Mouse (Mus musculus) midbrain, embryonic 11.5 days (tissue): ENCODE measurements at regions not wholly inside any gene's neighbourhood (a gene's known extent, or its start where the extent isn't known, plus 50 kb on each side); places are given as distances from the start of the nearest gene placed in this dataset.
A peak's percentile ranks its signal among the peaks of the same experiment; 100 is the strongest.

ENCODE experiments used
- ATAC-seq: fragments of 200-750 bp; cut with Nextera tagmentation; 2 replicates; pipeline ENCODE4 v1.8.0; 2017; ENCODE audit warnings: moderate TSS enrichment, moderate library complexity; ENCODE audit not compliant: low FRiP score
- DNase-seq: peaks from one replicate; pipeline ENCODE4 v3.0.0; 2015; ENCODE audit warnings: low spot score; ENCODE audit errors: missing footprints
- H3K27ac ChIP-seq: fragments of 300-500 bp; sonication (generic); 2 replicates; pipeline ENCODE4 v1.5.1; 2014; ENCODE audit warnings: low read depth, low read length
- H3K27me3 ChIP-seq: fragments of 300-500 bp; sonication (generic); 2 replicates; pipeline ENCODE4 v1.6.1; 2014; ENCODE audit warnings: mild to moderate bottlenecking, low read length, moderate library complexity, mixed read lengths; ENCODE audit not compliant: control insufficient read depth, insufficient read depth
- H3K36me3 ChIP-seq: fragments of 300-500 bp; sonication (generic); 2 replicates; pipeline ENCODE4 v1.6.1; 2014; ENCODE audit warnings: mild to moderate bottlenecking, low read length, moderate library complexity, mixed read lengths; ENCODE audit not compliant: control insufficient read depth, insufficient read depth
- H3K4me1 ChIP-seq: fragments of 300-500 bp; sonication (generic); 2 replicates; pipeline ENCODE4 v1.6.1; 2014; ENCODE audit warnings: low read length; ENCODE audit not compliant: control insufficient read depth, insufficient read depth
- H3K4me2 ChIP-seq: fragments of 300-500 bp; sonication (generic); 2 replicates; pipeline ENCODE4 v1.6.1; 2014; ENCODE audit warnings: mild to moderate bottlenecking, moderate library complexity
- H3K4me3 ChIP-seq: fragments of 300-500 bp; sonication (generic); 2 replicates; pipeline ENCODE4 v1.5.1; 2014; ENCODE audit warnings: low read depth, low read length
- H3K9ac ChIP-seq: fragments of 300-500 bp; sonication (generic); 2 replicates; pipeline ENCODE4 v1.6.1; 2014; ENCODE audit warnings: low read length
- H3K9me3 ChIP-seq: fragments of 300-500 bp; sonication (generic); 2 replicates; pipeline ENCODE4 v1.6.1; 2016; ENCODE audit warnings: low read length; ENCODE audit not compliant: control insufficient read depth
- WGBS: fragments of 180-500 bp; shearing (Covaris S2); extraction: QIAGEN DNeasy Blood & Tissue Kit; methylation state at CpG from one replicate; pipeline ENCODE4 v1.1.7; 2014; 5-methylcytosine and 5-hydroxymethylcytosine counted together

GRCm38 (mm10) chr17:83069246-83069645, 145.8 kb upstream of the Pkdcc start:
- Histone ChIP-seq H3K36me3 (no peaks in the 10 kb centered on the region), H3K4me3 (no peak overlapping the region), H3K27ac (no peak overlapping the region), H3K4me2 (no peak overlapping the region), H3K9me3 (no peaks in the 10 kb centered on the region), H3K9ac (no peak overlapping the region), H3K4me1 (no peaks in the 10 kb centered on the region), H3K27me3 (peaks cover 12% of the 10 kb centered on the region; the same call in 1 of the 2 replicates)
- WGBS = 77% methylated on average over 4 of the region's 4 CpGs
- ATAC-seq (no peak), DNase-seq (no peak)

GRCm38 (mm10) chr17:83071746-83072145, 143.3 kb upstream of the Pkdcc start:
- Histone ChIP-seq H3K36me3 (no peaks in the 10 kb centered on the region), H3K27me3 (peaks cover 16% of the 10 kb centered on the region), H3K27ac (no peak overlapping the region), H3K4me1 (no peaks in the 10 kb centered on the region), H3K4me2 (no peak overlapping the region), H3K4me3 (no peak overlapping the region), H3K9ac (no peak overlapping the region), H3K9me3 (no peaks in the 10 kb centered on the region)
- ATAC-seq (no peak), DNase-seq (no peak)
- WGBS = 87% methylated on average over 6 of the region's 6 CpGs

GRCm38 (mm10) chr17:83072175-83072574, 142.9 kb upstream of the Pkdcc start:
- Histone ChIP-seq H3K4me2 (no peak overlapping the region), H3K27ac (no peak overlapping the region), H3K9me3 (no peaks in the 10 kb centered on the region), H3K9ac (no peak overlapping the region), H3K36me3 (no peaks in the 10 kb centered on the region), H3K27me3 (peaks cover 20% of the 10 kb centered on the region), H3K4me3 (no peak overlapping the region), H3K4me1 (no peaks in the 10 kb centered on the region)
- DNase-seq (no peak), ATAC-seq (no peak)
- 81% methylated on average over 4 of the region's 4 CpGs for WGBS

- Histone ChIP-seq H3K27ac (no peak overlapping the region), H3K9ac (no peak overlapping the region), H3K36me3 (no peaks in the 10 kb centered on the region), H3K4me3 (no peak overlapping the region), H3K9me3 (no peaks in the 10 kb centered on the region), H3K27me3 (peaks cover 29% of the 10 kb centered on the region), H3K4me1 (peaks cover 6% of the 10 kb centered on the region), H3K4me2 (no peak overlapping the region)
- 65% methylated on average over 5 of the region's 5 CpGs for WGBS
- no peak for DNase-seq
- ATAC-seq = no peak
Measured at GRCm38 (mm10) chr17:83074893-83075292, 140.2 kb upstream of the Pkdcc start.

GRCm38 (mm10) chr17:83077737-83078600, 137.1 kb upstream of the Pkdcc start:
- DNase-seq (peak; percentile 92), ATAC-seq (no peak)
- Histone ChIP-seq H3K9me3 (no peaks in the 10 kb centered on the region), H3K4me3 (no peak overlapping the region), H3K27ac (no peak overlapping the region), H3K4me2 (no peak overlapping the region), H3K4me1 (peaks cover 6% of the 10 kb centered on the region), H3K36me3 (no peaks in the 10 kb centered on the region), H3K27me3 (peaks cover 44% of the 10 kb centered on the region), H3K9ac (no peak overlapping the region)
- WGBS = 31% methylated on average over 17 of the region's 17 CpGs

DNA sequence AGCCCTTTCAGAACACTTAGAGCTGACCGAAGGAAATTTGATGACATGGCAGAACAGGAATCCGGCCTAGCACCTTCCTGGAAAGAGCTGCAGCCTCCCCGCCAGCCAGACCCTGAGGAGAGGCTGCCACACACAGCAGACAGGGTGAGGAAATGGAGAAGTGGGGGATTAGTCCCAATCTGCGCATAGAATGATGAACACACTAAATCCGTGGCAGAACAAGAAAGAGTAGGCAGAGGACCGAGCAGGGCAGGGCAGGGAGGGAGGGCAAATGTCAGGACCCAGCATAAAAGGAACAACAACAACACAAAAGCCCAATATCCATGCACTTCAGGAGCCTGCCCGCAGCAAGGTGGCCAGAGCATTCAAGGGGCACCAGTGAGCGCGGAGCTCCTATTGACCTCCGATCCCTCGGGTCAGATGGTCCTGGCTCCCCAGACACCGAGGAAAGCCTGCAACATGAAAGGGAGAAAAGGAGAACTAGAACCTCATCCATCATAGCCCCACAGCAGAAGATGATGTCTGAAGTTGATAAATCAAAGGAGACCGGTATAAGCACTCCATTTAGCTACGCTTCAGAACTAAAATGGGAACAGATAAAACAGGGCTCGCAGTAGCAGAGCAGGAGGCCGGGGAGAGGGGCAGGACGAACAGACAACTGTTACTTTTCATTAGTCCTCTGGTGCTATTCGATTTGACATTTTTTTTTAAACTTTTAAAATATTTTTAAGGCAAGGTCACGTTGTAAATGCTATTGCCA, 136.3 kb upstream of the Pkdcc start:
- no peak overlapping the region for H3K27ac ChIP-seq

GRCm38 (mm10) chr17:83079361-83079685, 135.8 kb upstream of the Pkdcc start:
- no peak for DNase-seq
- Histone ChIP-seq H3K4me1 (peaks cover 6% of the 10 kb centered on the region), H3K4me3 (no peak overlapping the region), H3K27ac (no peak overlapping the region), H3K9ac (no peak overlapping the region), H3K27me3 (peaks cover 46% of the 10 kb centered on the region), H3K36me3 (no peaks in the 10 kb centered on the region), H3K4me2 (no peak overlapping the region), H3K9me3 (no peaks in the 10 kb centered on the region)
- 72% methylated on average over 7 of the region's 7 CpGs for WGBS
- ATAC-seq = no peak

More for the DNA sequence above, 136.3 kb upstream of the Pkdcc start:
- 18% methylated on average over 19 of the region's 19 CpGs for WGBS
- 0 out of 2 replicates have a peak, but pooled peaks have one; percentile 48 for ATAC-seq
- no peaks in the 10 kb centered on the region for H3K9me3 ChIP-seq
- peak; percentile 89 for DNase-seq
- H3K4me2 ChIP-seq = no peak overlapping the region; the same call in 1 of the 2 replicates
- peaks cover 46% of the 10 kb centered on the region for H3K27me3 ChIP-seq
- no peak overlapping the region for H3K4me3 ChIP-seq
- H3K4me1 ChIP-seq = peaks cover 6% of the 10 kb centered on the region
- H3K36me3 ChIP-seq = no peaks in the 10 kb centered on the region
- no peak overlapping the region for H3K9ac ChIP-seq

- no peak overlapping the region for H3K4me2 ChIP-seq
- H3K9me3 ChIP-seq = no peaks in the 10 kb centered on the region
- no peak overlapping the region for H3K9ac ChIP-seq
- peaks cover 6% of the 10 kb centered on the region for H3K4me1 ChIP-seq
- no peaks in the 10 kb centered on the region; the same call in 1 of the 2 replicates for H3K36me3 ChIP-seq
- H3K4me3 ChIP-seq = no peak overlapping the region
- ATAC-seq = no peak
- no peak overlapping the region for H3K27ac ChIP-seq
- H3K27me3 ChIP-seq = peaks cover 43% of the 10 kb centered on the region
- DNase-seq = no peak
- WGBS = 81% methylated on average over 8 of the region's 8 CpGs
Measured at GRCm38 (mm10) chr17:83081729-83082128, 133.4 kb upstream of the Pkdcc start.

- H3K27ac ChIP-seq = no peak overlapping the region
- DNase-seq (no peak), ATAC-seq (no peak)
- peaks cover 29% of the 10 kb centered on the region for H3K27me3 ChIP-seq
- H3K36me3 ChIP-seq = no peaks in the 10 kb centered on the region; the same call in 1 of the 2 replicates
- H3K4me2 ChIP-seq = no peak overlapping the region
- H3K9me3 ChIP-seq = no peaks in the 10 kb centered on the region
- H3K4me3 ChIP-seq = no peak overlapping the region
- peaks cover 3% of the 10 kb centered on the region for H3K4me1 ChIP-seq
- no peak overlapping the region for H3K9ac ChIP-seq
- WGBS = 80% methylated on average over 3 of the region's 3 CpGs
Measured at GRCm38 (mm10) chr17:83083521-83083920, 131.6 kb upstream of the Pkdcc start.
